Mouse (Mus musculus) large intestine, adult 2 months (tissue): ENCODE measurements around the gene Crtc3. TPM values are rescaled to one million over a fixed set of nuclear protein-coding genes. Genes with fewer than 3 reads are reported as not detected.

ENCODE experiments used
- DNase-seq: peaks from one replicate; pipeline ENCODE4 v3.0.0-alpha.2; 2012; ENCODE audit warnings: low read depth, low spot score
- WGBS: fragments of 180-500 bp; shearing (Covaris S2); methylation state at CpG from one replicate; pipeline ENCODE4 v1.1.7; 2018; 5-methylcytosine and 5-hydroxymethylcytosine counted together
- polyA plus RNA-seq: library from polyadenylated mRNA; depleted of rRNA; stranded (reverse); fragments of >200 nt; gene quantifications from 2 replicates; pipeline ENCODE4 v1.2.3, GENCODE M21; 2012

The Crtc3 gene
- polyA plus RNA-seq, 1 experiment: 7.2 TPM

GRCm38 (mm10) chr7:80612191-80612787 is 76.4 kb downstream of the Crtc3 start:
- no peak for DNase-seq

GRCm38 (mm10) chr7:80611646-80612045 is 77.0 kb downstream of the Crtc3 start:
- DNase-seq: no peak
- 74% methylated on average over 7 of the region's 7 CpGs for WGBS

More at GRCm38 (mm10) chr7:80612191-80612787, 76.4 kb downstream of the Crtc3 start:
- 46% methylated on average over 11 of the region's 11 CpGs for WGBS

GRCm38 (mm10) chr7:80607503-80607902 is 81.2 kb downstream of the Crtc3 start:
- no peak for DNase-seq
- WGBS: 64% methylated on average over 2 of the region's 2 CpGs

GRCm38 (mm10) chr7:80606435-80606834 is 82.2 kb downstream of the Crtc3 start:
- no peak for DNase-seq
- 87% methylated on average over 4 of the region's 4 CpGs for WGBS

GRCm38 (mm10) chr7:80605557-80605930 is 83.1 kb downstream of the Crtc3 start:
- WGBS: 45% methylated on average over 10 of the region's 10 CpGs

GRCm38 (mm10) chr7:80604908-80605556 is 83.6 kb downstream of the Crtc3 start:
- no peak for DNase-seq
- WGBS: 56% methylated on average over 11 of the region's 11 CpGs

More at GRCm38 (mm10) chr7:80605557-80605930, 83.1 kb downstream of the Crtc3 start:
- no peak for DNase-seq

GRCm38 (mm10) chr7:80602574-80602973 is 86.1 kb downstream of the Crtc3 start:
- no peak for DNase-seq
- WGBS: 100% methylated on average over 1 of the region's 1 CpGs

- 91% methylated on average over 13 of the region's 13 CpGs for WGBS
- DNase-seq: no peak
Observed at GRCm38 (mm10) chr7:80598436-80598985, 90.2 kb downstream of the Crtc3 start.

GRCm38 (mm10) chr7:80597900-80598299 is 90.8 kb downstream of the Crtc3 start:
- 92% methylated on average over 5 of the region's 5 CpGs for WGBS
- DNase-seq: no peak

- 82% methylated on average over 16 of the region's 16 CpGs for WGBS
- no peak for DNase-seq
Observed at GRCm38 (mm10) chr7:80589054-80589746, 99.5 kb downstream of the Crtc3 start.

- 37% methylated on average over 10 of the region's 10 CpGs for WGBS
- DNase-seq: no peak
Observed at GRCm38 (mm10) chr7:80587684-80588083, 101.0 kb downstream of the Crtc3 start.

- WGBS: 47% methylated on average over 27 of the region's 29 CpGs
- DNase-seq: no peak
Observed at GRCm38 (mm10) chr7:80586681-80587660, 101.7 kb downstream of the Crtc3 start.

- 52% methylated on average over 4 of the region's 4 CpGs for WGBS
- DNase-seq: no peak
Observed at GRCm38 (mm10) chr7:80586161-80586560, 102.5 kb downstream of the Crtc3 start.

- WGBS: 84% methylated on average over 9 of the region's 9 CpGs
- no peak for DNase-seq
Observed at GRCm38 (mm10) chr7:80585380-80585779, 103.3 kb downstream of the Crtc3 start.

- peak; percentile 14 for DNase-seq
- 36% methylated on average over 6 of the region's 6 CpGs for WGBS
Observed at GRCm38 (mm10) chr7:80583981-80584380, 104.7 kb downstream of the Crtc3 start.

GRCm38 (mm10) chr7:80582821-80583451 is 105.7 kb downstream of the Crtc3 start:
- WGBS: 11% methylated on average over 20 of the region's 20 CpGs
- DNase-seq: peak; percentile 42

- no peak for DNase-seq
- WGBS: 35% methylated on average over 6 of the region's 6 CpGs
Observed at GRCm38 (mm10) chr7:80580368-80580767, 108.3 kb downstream of the Crtc3 start.

GRCm38 (mm10) chr7:80577417-80577980 is 111.2 kb downstream of the Crtc3 start:
- no peak for DNase-seq
- WGBS: 76% methylated on average over 14 of the region's 14 CpGs

- WGBS: 70% methylated on average over 3 of the region's 3 CpGs
Observed at GRCm38 (mm10) chr7:80576626-80577025, 112.1 kb downstream of the Crtc3 start.

More at GRCm38 (mm10) chr7:80576626-80577025, 112.1 kb downstream of the Crtc3 start:
- DNase-seq: no peak
